Mouse (Mus musculus) right cerebral cortex, adult 2 months (tissue): ENCODE data around the gene Kxd1.

Source experiments
- DNase-seq, 2 experiments: peaks; one replicate each; pipeline ENCODE4 v3.0.0; 2021 to 2022; ENCODE audit warnings: low spot score in 2 of 2

The Kxd1 gene

GRCm38 (mm10) chr8:70547762-70548161, 20.0 kb upstream of the Kxd1 start:
- no peak for DNase-seq

- no peak for DNase-seq
Measured at GRCm38 (mm10) chr8:70546412-70546811, 18.7 kb upstream of the Kxd1 start.

- no peak for DNase-seq
Measured at GRCm38 (mm10) chr8:70544200-70544687, 16.5 kb upstream of the Kxd1 start.

GRCm38 (mm10) chr8:70541081-70541480, 13.3 kb upstream of the Kxd1 start:
- DNase-seq: no peak

- DNase-seq: no peak
Measured at GRCm38 (mm10) chr8:70540507-70541071, 12.8 kb upstream of the Kxd1 start.

- no peak for DNase-seq
Measured at GRCm38 (mm10) chr8:70540013-70540506, 12.3 kb upstream of the Kxd1 start.

GRCm38 (mm10) chr8:70539077-70539813, 11.5 kb upstream of the Kxd1 start, which contains the start of gene Ell:
Gene Ell (plus strand): TSS chr8:70539457.
- DNase-seq: peak; percentile 99 to 100

GRCm38 (mm10) chr8:70538633-70539076, 10.9 kb upstream of the Kxd1 start:
- DNase-seq: peak; percentile 99 to 100

GRCm38 (mm10) chr8:70538024-70538579, 10.3 kb upstream of the Kxd1 start:
- DNase-seq: no peak

GRCm38 (mm10) chr8:70535701-70536100, 7.9 kb upstream of the Kxd1 start:
- DNase-seq: no peak

GRCm38 (mm10) chr8:70535221-70535620, 7.5 kb upstream of the Kxd1 start:
- DNase-seq: no peak

GRCm38 (mm10) chr8:70534281-70534680, 6.5 kb upstream of the Kxd1 start:
- peak; percentile 35 to 51 for DNase-seq

GRCm38 (mm10) chr8:70530314-70530713, 2.6 kb upstream of the Kxd1 start:
- DNase-seq: no peak

- no peak for DNase-seq
Measured at GRCm38 (mm10) chr8:70529741-70530161, 2.0 kb upstream of the Kxd1 start.

- DNase-seq: no peak
Measured at GRCm38 (mm10) chr8:70529299-70529698, 1.5 kb upstream of the Kxd1 start.

- DNase-seq: no peak
Measured at GRCm38 (mm10) chr8:70528182-70528797, 534 bp upstream of the Kxd1 start.

- DNase-seq: no peak
Measured at GRCm38 (mm10) chr8:70527111-70527511, 645 bp downstream of the Kxd1 start.

GRCm38 (mm10) chr8:70522592-70523403, 5.0 kb downstream of the Kxd1 start:
- peak; percentile 95 to 96 for DNase-seq

GRCm38 (mm10) chr8:70519606-70520005, 8.2 kb downstream of the Kxd1 start:
- DNase-seq: no peak

GRCm38 (mm10) chr8:70519043-70519442, 8.7 kb downstream of the Kxd1 start:
- DNase-seq: no peak

- DNase-seq: no peak
Measured at GRCm38 (mm10) chr8:70517940-70518643, 9.7 kb downstream of the Kxd1 start.
